Mouse (Mus musculus) stomach, embryonic 14.5 days (tissue): ENCODE measurements around the gene Lcn12. TPM values are rescaled to one million over a fixed set of nuclear protein-coding genes. Genes with fewer than 3 reads are reported as not detected.

Experiments used
- microRNA-seq: library from miRNA; unstranded; fragments of <30 nt; microRNA quantifications from one replicate; pipeline ENCODE4, GENCODE M21; 2016
- polyA plus RNA-seq: library from polyadenylated mRNA; unstranded; fragments of >200 nt; fragmentation: Nextera tagmentation; extraction: Ambion mirVana; gene quantifications from 2 replicates; pipeline ENCODE4 v1.2.1, GENCODE M21; 2014

Lcn12 gene
- polyA plus RNA-seq, 1 experiment from 2014 or later: not detected

Small RNAs within 50 kb of the gene (microRNA-seq; reads per million reads assigned to microRNA genes)
- not detected for gene Mir3087

Other genes with a start within 250 kb of the Lcn12 start
- 5.9 and 8.5 TPM in 2 replicates for gene AL732309.1, start 247.0 kb downstream of the Lcn12 start, polyA plus RNA-seq
- gene Tmem203, start 238.5 kb downstream of the Lcn12 start, polyA plus RNA-seq: 14.7 and 16.8 TPM in 2 replicates
- 6.2 and 8.5 TPM in 2 replicates for gene Tprn, start 231.3 kb downstream of the Lcn12 start, polyA plus RNA-seq
- 241 and 246 TPM in 2 replicates for gene Ssna1, start 221.5 kb downstream of the Lcn12 start, polyA plus RNA-seq
- 108 and 116 TPM in 2 replicates for gene Anapc2, start 221.4 kb downstream of the Lcn12 start, polyA plus RNA-seq
- gene Tmem210, start 205.8 kb downstream of the Lcn12 start, polyA plus RNA-seq: not detected in 2 replicates
- 1.9 and 3.4 TPM in 2 replicates for gene Lrrc26, start 204.0 kb downstream of the Lcn12 start, polyA plus RNA-seq
- 1.8 and 3.2 TPM in 2 replicates for gene Grin1, start 174.7 kb downstream of the Lcn12 start, polyA plus RNA-seq
- gene Man1b1, start 161.6 kb downstream of the Lcn12 start, polyA plus RNA-seq: 98.7 and 111 TPM in 2 replicates
- 16.8 and 19.5 TPM in 2 replicates for gene Dpp7, start 137.6 kb downstream of the Lcn12 start, polyA plus RNA-seq
- 21.9 and 27.2 TPM in 2 replicates for gene Uap1l1, start 128.2 kb downstream of the Lcn12 start, polyA plus RNA-seq
- gene Sapcd2, start 121.6 kb downstream of the Lcn12 start, polyA plus RNA-seq: 31.3 and 36.4 TPM in 2 replicates
- 8.0 and 9.0 TPM in 2 replicates for gene Entpd2, start 98.0 kb downstream of the Lcn12 start, polyA plus RNA-seq
- gene Npdc1, start 94.6 kb downstream of the Lcn12 start, polyA plus RNA-seq: 48.3 and 53.7 TPM in 2 replicates
- gene Fut7, start 70.6 kb downstream of the Lcn12 start, polyA plus RNA-seq: 0.12 TPM in 1 of 2 replicates, not detected in the other
- 5.4 and 6.4 TPM in 2 replicates for gene Abca2, start 65.2 kb downstream of the Lcn12 start, polyA plus RNA-seq
- gene Clic3, start 37.1 kb downstream of the Lcn12 start, polyA plus RNA-seq: 7.2 and 9.0 TPM in 2 replicates
- 30.3 and 34.2 TPM in 2 replicates for gene Paxx, start 32.8 kb downstream of the Lcn12 start, polyA plus RNA-seq
- 5.3 and 6.4 TPM in 2 replicates for gene Ptgds, start 23.9 kb downstream of the Lcn12 start, polyA plus RNA-seq
- gene Fbxw5, start 6.8 kb upstream of the Lcn12 start, polyA plus RNA-seq: 77.5 and 79.3 TPM in 2 replicates
- gene C8g, start 7.8 kb upstream of the Lcn12 start, polyA plus RNA-seq: 4.8 and 7.4 TPM in 2 replicates
- 30.5 and 33.2 TPM in 2 replicates for gene Traf2, start 53.0 kb upstream of the Lcn12 start, polyA plus RNA-seq
- gene Edf1, start 63.9 kb upstream of the Lcn12 start, polyA plus RNA-seq: 342 and 346 TPM in 2 replicates
- gene Mamdc4, start 80.9 kb upstream of the Lcn12 start, polyA plus RNA-seq: 3.6 and 5.5 TPM in 2 replicates
- gene Phpt1, start 81.3 kb upstream of the Lcn12 start, polyA plus RNA-seq: 225 and 231 TPM in 2 replicates
- gene Ajm1, start 87.8 kb upstream of the Lcn12 start, polyA plus RNA-seq: 0.70 and 1.3 TPM in 2 replicates
- 67.2 and 69.0 TPM in 2 replicates for gene Rabl6, start 114.6 kb upstream of the Lcn12 start, polyA plus RNA-seq
- gene Ccdc183, start 123.8 kb upstream of the Lcn12 start, polyA plus RNA-seq: 0.19 and 0.24 TPM in 2 replicates
- gene Tmem141, start 128.1 kb upstream of the Lcn12 start, polyA plus RNA-seq: 25.5 and 26.3 TPM in 2 replicates
- 0.98 and 1.4 TPM in 2 replicates for gene Fcna, start 134.1 kb upstream of the Lcn12 start, polyA plus RNA-seq
- gene Lcn8, start 159.2 kb upstream of the Lcn12 start, polyA plus RNA-seq: not detected in 2 replicates
- gene Lcn5, start 164.0 kb upstream of the Lcn12 start, polyA plus RNA-seq: not detected in 2 replicates
- not detected in 2 replicates for gene Lcn6, start 182.9 kb upstream of the Lcn12 start, polyA plus RNA-seq
- not detected in 2 replicates for gene Lcn10, start 188.8 kb upstream of the Lcn12 start, polyA plus RNA-seq
- gene Obp2a, start 206.1 kb upstream of the Lcn12 start, polyA plus RNA-seq: not detected in 2 replicates
- gene Bmyc, start 212.8 kb upstream of the Lcn12 start, polyA plus RNA-seq: 72.0 and 74.9 TPM in 2 replicates
- not detected in 2 replicates for gene Obp2b, start 243.1 kb upstream of the Lcn12 start, polyA plus RNA-seq